Mouse (Mus musculus) ovary, postnatal 10 days (tissue): ENCODE results near the gene RPS10-NUDT3.

ENCODE experiments used
- DNase-seq: peaks from one replicate; pipeline ENCODE4 v3.0.0; 2022; ENCODE audit warnings: low spot score

Gene RPS10-NUDT3

DNA sequence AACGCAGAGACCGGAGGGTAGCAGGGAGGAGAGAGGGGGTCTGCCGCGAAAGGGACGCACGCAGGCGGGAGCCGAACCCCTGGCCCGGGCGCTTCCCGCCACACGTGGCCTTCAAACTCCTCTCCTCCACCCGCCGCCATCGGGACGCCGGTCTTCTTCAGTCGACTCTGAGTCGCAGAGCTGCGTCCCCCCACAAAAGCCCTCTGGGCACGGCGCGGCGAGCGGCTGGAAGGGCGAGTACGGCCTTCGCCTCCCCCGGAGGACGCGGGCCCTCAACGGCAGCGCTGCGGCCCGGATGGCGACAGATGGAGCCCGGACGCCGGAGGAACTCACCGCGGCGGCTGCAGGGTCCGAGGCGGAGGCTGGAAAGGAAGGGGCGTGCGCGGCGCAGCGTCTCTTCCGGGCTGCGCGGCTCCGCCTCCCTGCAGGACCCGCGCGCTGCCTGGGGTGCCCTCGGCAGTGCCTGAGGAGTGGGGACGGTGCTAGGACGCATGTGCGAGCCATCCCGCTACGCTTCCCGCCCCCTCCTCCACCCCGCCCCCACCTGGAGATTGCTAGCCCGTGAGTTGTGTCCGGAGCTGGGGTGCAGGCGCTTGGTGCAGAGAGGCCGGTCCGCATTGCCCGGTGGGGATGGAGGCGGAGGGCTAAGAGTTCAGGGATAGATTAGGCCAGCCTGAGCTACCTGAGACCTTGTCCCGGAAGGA lies at the start of gene RPS10-NUDT3:
TSS of gene RPS10-NUDT3 (minus strand) at position 352 of the 704 bp plus-strand sequence.
- peak; percentile 77 for DNase-seq

DNA sequence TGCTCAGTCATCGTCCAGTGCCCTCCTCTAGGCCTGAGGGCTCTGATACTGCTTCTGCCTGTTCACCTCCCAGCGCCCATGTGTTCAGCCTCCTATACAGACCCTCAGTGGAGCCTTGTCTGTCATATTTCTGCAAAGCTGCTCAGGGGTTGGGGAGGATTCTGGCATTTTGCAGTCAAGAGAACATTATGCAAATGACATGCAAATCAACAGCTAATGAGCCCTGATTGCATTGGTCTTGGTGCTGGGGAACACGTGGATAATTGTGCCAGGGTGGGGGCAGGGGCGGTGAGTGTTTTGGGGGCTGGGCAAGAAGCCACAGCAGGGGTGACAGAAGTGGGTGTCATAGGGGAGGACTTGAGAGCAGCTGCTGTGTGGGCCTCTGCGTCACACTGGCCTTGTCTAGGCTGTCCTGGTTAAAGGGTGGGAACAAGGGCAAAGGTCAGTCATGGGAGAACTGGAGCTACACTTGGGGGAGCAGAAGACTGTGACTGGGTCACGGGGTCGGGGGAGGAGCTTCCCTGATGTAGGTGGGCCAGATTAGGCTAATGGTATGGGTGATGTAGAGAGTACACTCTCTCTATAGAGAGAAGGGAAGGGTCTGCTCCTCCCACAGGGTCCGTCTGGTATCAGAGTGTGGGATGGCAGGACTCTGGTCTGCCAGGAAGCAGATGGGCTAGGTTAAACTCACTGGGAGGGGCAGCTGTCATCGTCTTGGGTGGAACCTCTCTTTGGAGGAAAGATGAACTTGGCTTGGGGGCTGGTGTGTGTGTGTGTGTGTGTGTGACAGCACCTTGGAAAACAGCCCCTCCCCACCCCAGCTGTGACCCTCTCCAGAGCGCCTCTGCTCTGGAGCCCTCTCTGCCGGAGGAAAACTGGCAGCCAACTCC lies 44.1 kb upstream of the RPS10-NUDT3 start:
- DNase-seq: no peak

DNA sequence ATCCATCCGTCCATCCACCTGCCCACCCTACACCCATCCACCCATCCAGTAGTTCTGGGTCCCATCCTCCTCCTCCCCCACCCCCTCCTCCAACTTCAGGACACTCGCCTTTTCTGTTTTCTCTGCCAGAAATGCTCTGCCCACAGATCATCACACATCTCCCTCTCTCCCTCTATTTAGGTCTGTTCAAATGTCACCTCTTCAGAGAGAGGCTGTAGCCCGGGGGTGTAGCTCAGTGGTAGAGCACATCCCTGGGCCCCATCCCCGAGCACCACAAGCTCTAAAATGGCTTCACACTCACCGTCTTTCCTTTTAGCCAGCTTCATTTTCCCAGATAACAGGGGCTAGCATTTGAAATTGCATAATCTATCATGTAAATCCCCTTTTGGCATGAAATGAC lies 42.7 kb upstream of the RPS10-NUDT3 start:
- DNase-seq: no peak

DNA sequence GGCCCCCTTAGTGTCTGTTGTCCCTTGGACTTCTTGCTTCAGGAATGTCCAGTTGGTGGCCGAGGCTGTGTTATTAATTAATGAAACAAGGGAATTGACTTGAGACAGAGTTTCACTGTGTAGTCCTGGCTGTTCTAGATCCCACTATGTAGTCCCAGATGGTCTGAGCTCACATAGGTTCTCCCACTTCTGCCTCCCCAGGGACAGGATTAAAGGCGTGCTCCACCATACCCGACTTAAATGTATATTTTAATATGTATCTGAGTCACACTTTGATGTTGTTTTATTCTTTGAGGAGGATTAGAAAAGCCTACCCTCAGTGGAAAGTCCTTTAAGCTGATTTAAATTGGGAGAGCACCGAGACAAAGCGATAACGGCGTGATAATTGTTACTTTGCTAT lies 41.2 kb upstream of the RPS10-NUDT3 start:
- no peak for DNase-seq

DNA sequence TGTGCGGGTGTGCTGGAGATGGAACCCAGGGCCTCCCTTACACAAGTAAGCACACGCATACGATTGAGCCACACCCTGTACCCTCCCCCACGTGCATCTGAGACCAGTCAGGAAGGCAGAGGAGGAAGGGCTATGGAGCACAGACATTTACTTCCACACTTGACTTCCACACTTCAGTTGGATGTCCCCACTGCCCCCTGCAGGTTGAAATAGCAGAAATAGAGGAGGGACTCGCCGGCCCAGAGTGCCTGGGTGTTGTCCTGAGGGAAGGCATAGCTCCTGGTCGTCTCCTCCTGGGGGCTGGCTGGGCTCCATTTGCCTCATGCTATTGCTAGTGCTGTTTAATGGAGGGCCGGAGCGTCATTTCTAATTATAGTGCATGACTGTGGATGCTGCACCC lies 40.4 kb upstream of the RPS10-NUDT3 start:
- no peak for DNase-seq

DNA sequence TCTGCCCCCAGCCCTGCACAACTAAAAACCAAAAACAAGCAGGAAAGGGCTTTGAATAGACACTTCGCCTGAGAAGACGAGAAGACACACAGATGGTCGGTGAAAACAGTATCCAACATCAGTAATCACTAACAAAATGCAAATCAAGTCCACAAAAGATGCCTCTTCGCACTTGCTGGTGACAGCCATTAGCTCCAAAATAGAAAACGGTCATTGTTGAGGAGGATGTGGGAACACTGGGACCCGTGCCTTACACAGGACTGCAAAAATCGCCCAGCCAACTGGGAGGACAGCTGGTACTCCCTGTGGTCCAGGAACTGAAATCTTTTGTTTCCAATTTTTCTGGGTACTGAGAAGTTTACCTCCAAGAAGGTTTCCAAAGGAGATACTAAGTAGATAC lies 38.9 kb upstream of the RPS10-NUDT3 start:
- DNase-seq: no peak

DNA sequence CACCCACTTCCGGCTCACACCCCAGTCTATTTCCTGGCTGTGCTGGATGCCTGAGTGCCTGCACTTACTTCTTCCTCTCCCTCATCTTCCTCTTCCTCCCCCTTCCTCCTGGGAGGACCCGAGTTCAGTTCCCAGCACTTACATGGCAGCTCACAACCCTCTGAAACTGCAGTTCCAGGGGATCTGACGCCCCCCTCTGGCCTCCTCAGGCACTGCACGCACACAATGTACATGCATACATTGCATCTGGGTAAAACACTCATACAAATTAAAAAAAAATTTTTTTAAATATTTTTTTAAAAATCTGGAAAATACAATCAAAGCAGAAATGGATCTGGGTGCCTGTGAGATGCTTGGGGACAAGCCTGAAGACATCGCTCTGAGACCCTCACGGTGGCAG lies 36.7 kb upstream of the RPS10-NUDT3 start:
- no peak for DNase-seq

DNA sequence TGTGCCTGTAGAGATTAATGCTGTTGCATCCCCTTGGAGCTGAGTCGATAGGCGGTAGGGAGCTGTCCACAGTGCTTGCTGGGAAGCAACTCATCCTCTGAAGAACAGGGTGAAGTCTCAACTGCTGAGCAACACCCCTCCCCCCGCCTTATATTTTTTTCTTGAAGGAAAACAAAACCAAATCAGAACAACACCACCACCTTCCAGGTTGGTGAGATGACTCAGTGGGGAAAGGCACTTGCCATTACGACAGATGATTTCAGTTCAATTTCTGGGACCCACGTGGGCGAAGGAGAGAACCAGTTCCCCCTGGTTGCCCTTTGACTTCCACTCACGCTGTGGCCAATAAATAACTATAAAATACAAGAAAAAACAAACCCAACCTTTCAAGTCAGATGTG lies 23.7 kb upstream of the RPS10-NUDT3 start:
- no peak for DNase-seq

DNA sequence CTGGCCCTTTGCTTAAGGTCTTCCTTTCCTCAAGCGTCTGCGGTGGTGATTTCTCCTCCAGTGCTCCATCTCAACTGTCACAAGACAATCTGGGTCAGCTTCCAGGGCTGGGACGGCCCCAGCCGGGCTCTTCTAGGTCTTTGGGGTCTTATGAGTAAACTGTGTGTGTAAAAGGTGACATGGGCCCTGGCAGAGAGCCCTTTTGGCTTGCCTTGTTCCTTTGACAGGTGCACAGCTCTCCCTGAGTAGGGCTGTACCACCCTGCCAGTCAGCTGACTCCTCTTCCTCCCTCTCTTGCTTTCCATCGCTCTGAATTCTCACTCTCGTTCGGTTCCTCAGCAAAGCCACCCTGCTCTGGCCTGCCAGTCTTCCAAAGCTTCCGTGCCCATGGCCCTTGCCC lies 22.1 kb upstream of the RPS10-NUDT3 start:
- no peak for DNase-seq

DNA sequence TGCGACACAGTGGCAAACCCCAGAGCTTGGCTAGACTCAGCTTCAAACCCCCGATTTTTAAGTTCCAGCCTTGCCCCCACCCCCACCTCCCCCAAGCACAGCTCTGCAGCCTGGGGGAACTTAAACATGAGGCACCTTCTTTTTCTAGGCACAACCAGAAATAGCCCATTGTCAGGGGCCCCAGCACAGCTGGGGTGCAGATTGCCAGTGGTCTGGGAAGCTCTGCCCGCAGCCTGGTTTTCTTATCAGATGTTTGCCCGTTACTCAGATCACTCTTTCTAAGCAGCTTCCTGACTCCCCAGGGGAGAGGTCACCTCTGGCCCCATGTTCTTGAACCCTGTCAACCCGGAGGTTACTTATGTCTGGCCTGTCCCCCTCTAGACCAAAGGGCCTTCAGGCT lies 21.4 kb upstream of the RPS10-NUDT3 start:
- no peak for DNase-seq

DNA sequence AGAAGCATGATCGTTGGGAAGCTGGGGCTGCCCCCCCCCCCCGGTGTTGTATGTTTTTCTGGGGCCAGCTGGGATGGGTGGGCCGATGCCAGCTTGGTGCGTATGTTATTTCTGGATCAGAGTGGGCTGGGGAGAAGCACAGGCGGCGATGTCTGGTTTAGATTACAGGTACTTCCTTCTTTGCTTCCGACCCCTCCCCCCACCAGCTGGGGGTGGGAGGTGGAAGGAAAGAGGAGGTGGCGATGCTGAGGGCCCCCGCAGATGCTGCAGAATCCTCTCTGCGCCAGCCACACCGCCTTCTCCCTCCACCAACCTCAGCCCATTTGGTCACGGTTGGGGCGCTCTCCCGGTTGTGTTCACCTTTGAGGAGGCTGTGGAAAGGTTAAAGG lies 21.0 kb upstream of the RPS10-NUDT3 start:
- DNase-seq: no peak

DNA sequence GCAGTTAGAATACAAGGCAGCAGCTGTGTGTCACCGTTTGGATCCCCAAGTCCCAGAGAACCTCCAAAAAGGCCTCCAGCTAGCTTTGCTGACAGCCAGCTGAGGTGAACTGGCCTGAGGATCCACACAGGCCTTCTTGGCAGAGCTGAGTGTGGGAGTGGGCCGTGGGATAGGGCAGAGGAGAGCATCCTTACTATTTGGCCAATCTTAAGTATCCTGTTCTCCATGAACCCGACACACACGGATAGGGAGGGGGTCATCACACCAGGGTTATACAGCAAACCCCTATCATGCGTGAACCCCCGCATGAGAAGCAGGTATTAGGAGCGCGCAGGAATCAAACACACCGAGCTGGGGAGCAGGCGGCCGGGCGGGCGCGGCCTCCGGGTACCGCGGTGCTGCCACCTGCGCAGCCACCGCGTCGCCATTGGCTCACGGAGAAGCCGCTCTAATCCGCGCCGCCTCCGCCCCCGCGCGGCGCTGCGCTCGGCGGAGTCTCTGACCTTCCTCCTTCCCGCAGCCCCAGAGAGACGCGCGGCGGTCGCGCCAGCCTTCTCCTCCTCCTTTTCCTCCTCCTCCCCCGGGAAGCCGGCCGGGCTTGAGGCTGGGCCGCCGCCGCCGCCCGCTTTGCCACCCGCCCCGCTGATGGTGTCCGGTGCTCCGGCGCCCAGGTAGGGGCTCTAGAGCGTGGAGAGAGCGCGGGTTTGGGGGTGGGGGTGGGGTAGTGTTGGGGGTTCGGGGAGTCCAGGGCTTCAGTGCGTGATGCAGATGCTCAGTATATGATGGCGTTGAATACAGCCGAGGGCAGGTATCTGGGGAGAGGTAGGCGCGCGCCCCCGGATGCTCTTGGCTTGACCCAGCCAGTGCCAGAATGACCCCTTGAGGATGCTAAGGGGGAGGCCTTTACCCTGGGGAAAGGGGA lies 20.3 kb upstream of the RPS10-NUDT3 start, which contains the start of gene Pacsin1:
TSS of gene Pacsin1 (plus strand) at position 421 of the 922 bp plus-strand sequence.
- no peak for DNase-seq

DNA sequence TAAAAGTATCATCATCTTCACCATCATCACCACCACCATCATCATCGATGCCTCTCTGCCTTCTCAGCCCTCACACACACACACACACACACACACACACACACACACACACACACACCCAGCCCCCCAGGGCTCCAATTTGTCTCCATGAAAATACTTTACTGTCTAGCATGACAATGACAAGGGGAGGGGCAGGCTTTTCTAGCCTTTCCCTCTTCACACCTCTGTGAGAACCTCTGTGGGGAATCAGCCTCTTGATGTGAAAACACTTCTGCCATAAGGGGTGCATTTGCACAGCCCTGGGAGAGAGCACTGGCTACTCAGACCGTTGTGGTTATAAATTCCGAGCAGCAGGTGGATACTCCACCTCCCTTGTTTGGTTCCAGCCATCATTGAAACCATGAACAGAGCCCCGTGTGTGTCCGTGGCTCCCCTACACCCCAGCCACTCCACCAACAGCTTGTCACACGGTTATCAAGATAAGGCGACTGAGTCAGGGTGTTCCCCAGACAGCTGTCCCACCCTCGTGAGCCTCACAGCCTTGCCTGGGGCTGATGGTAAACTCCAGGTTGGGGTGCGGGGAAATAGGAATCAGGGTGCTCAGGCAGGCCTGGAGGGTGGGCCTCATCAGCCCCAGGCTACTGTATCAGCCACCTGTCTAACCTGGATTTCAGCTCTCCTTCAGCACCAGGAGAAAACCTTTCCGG lies 18.4 kb upstream of the RPS10-NUDT3 start:
- no peak for DNase-seq

DNA sequence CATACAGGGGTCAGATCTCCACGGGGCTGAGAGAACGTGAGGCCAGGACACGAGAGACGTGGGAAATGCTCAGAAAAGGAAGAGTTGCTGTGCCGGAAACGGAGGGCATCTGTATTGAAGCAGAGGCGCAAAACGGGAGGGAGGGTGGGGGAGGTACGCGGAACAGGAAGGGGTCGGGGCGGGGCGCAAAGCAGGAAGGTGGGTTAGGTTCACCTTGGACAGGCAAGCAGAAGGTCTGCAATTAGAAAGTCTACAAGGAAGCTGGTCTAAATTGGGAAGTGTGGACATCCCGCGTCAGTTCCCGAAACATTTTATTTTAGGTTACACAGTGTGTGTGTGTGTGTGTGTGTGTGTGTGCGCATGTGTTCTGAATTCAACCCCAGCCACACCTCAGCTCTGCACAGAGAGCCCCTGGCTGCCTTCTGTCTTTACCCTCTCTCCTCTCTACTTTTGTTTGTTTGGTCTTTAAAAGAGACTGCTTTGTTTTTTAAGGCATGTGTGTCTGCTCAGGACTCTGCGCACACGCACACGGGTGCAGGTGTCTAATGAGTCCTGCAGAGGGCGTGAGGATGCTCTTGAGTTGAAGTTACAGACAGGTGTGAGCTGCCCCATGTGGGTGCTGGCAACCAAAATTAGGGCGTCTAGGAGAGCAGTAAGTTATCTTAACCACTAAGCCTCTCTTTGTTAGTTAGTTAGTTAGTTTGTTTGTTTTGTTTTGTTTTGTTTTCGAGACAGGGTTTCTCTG lies 17.2 kb upstream of the RPS10-NUDT3 start:
- DNase-seq: no peak

DNA sequence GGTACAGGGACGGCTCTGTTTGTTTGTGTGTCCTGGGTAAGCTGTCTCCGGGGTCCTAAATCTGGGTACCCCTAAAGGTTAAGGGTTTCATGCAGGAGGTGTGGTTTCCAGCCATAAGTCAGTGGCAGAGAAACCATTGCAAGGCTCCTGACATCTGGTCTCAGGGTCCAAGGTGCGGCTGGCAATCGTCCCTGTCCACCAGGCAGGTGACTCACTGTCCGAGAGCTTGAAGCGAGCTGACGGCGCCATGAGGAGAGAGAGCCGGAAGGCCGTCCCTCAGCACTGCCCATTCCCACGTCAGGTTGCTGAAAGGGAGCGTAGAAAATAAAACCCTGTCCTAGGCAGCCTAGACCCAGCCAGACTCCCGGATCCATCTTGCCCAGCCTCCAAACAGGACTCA lies 15.6 kb upstream of the RPS10-NUDT3 start:
- no peak for DNase-seq

DNA sequence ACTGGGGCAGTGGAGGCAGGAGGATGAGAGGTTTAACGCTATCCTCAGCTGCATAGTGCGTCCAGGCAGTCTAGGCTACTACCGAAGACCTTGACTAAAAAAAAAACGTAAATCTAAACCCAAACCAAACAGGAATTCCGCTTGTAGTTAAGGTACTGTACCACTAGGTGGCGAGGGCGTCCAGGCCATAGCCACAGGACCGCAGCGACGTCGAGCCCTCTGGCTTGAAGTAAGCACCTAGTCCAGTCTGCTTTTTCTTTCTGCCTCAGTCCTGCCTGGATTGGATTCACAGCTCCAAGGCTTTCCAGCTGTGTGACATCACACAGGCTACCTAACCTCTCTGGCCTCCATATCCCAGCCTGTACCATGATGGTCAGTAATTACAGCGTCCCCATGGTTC lies 15.1 kb upstream of the RPS10-NUDT3 start:
- DNase-seq: no peak

DNA sequence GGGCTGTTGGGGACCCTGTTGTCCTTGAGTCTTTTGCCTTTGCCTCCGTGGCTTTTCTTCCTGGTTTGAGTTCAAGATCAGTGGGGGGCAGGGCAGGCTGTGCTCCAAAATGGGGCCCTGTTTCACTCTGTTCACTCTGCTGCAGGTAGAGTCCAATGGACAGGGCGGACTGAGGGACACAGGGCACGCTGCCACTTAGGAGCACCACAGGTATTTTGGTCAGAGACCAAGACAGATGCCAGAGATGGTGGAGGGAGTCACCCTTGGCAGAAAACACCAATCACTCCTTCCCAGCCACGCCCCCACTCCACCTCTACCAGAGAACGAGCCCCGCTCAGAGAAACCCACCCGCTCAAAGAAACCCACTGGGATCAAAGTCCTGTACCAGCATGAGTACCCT lies 10.8 kb upstream of the RPS10-NUDT3 start:
- DNase-seq: no peak

DNA sequence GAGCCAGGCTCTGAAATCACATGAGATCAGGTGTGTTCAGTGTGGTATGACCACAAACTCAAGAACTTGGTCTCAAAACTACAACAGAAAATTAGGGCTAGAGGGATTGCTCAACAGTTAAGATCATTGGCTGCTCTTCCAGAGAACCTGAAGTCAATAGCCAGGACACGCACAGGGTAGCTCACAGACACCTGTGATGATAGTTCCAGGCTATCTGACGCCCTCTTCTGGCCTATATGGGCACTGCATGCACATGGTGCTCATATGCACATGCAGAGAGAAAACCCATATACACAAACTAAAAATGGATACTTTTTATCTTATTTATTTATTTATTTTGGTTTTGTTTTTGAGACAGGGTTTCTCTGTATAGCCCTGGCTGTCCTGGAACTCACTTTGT lies 9.6 kb upstream of the RPS10-NUDT3 start:
- no peak for DNase-seq

DNA sequence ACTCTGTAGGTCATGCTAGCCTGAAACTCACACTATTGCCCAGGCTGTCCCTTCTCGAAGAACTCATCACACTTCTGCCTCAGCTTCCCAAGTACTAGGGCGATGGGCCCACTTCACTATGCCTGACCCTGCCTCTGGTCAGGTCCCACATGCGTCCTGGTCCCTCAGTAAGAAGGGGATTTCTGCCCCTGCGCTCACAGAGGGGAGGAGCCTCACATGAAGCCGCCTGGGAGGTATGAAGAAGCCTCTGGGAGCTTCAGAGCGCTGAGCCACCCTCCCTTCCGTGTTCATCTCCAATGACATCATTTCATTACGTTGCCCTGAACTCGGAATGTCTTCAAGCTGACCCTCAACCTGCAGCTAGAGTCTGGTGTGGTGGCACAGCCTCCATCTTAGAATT lies 8.7 kb upstream of the RPS10-NUDT3 start:
- no peak for DNase-seq

DNA sequence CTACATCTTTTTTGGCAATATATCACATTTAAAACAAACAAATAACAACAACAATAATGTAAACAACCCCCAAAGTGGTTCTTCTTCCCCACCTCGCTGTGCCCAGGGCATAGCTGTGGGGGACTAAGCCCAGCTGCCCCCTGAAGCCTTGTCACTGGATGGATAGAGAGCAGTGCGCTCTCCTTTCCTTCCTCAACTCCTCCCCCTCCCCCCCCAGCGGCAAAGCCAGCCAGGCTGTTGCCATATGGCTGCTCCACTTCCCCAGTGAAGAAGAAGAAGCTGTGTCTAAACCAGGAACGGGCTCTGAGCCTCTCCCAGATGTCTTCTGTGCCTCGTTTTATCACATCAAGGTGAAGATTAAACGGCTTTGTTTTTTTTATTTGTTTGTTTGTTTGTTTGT lies 8.1 kb upstream of the RPS10-NUDT3 start:
- DNase-seq: no peak

DNA sequence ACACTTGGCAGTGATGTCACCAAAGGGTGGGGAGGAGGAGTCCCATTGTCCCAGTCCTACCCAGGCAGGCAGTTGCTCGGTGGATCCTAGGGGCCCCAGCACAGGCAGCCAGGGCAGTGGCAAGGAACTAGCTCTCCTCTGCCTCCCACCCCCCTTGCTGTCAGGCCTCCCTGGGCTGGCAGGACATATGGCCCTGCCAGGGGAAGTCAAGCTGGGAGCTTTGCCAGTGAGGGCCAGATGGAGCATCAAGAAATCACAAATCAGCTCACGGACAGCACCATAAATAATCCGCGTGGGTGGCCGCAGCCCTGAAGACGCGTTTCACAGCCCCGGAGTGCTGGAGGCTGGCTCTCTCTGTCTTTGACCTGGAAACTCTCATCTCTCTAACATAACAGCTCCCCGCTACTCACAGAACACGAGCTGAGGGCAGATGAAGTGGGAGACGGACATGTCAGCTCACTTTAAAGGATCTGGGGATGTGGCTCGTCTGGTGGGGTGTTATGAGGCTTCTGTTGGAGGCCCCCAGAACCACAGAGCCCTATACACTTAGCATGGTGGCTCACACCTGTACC lies 7.6 kb upstream of the RPS10-NUDT3 start:
- DNase-seq: no peak
